Mouse (Mus musculus): Measurements from ENCODE around the gene Sdk2.

Sdk2 gene

GRCm38 (mm10) chr11:113760476-113760875, 306.4 kb downstream of the Sdk2 start:
- no peak for DNase-seq

GRCm38 (mm10) chr11:113758851-113759250, 308.0 kb downstream of the Sdk2 start:
- no peak for DNase-seq

DNA sequence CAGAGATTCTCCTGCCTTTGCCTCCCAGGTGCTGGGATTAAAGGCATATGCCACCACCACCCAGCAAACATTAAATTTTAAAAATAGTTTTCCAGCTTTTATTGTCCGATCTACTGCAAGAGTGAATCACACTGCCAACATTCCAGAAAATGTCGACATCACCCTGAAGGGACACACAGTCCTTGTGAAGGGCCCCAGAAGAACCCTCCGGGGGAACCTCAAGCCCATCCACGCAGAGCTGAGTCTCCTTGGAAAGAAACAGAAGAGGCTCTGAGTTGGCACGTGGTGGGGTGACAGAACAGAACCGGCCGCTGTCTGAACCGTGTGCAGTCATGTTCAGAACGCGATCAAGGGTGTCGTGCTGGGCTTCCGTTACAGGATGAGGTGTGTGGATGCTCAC, 310.3 kb downstream of the Sdk2 start:
- DNase-seq: no peak

GRCm38 (mm10) chr11:113755878-113756277, 311.0 kb downstream of the Sdk2 start:
- no peak for DNase-seq

- no peak for DNase-seq
Measured at GRCm38 (mm10) chr11:113754845-113755244, 312.0 kb downstream of the Sdk2 start.

DNA sequence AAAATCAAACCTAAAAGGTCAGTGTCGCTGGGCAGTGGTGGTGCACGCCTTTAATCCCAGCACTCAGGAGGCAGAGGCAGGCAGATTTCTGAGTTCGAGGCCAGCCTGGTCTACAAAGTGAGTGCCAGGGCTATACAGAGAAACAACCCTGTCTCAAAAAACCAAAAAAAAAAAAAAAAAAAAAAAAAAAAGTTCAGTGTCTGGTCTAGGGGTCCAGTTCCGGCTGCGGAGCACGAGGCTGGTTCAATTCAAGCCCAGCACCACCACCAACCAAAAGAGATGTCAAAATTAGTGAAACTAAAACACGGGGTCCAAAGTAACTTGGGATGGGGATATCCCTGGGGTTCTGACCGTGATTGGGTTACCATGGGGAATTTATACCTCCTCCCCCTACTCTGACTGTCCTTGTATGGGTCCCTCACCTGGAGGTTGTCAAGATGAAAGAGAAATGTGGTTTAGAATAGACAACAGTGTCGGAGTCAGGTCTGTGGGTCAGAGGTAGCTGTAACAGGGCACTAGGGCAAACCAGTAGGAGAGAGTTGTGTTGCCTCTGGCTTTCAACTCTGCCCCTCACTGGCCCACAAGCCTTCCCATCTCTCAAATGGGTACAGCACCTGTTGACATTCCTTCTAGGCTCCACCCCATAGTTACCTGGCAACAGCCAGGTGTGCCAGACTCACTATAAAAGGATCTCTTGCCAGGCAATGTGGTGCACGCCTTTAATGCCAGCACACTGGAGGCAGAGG, 314.0 kb downstream of the Sdk2 start:
- no peak for DNase-seq

GRCm38 (mm10) chr11:113752158-113752661, 314.6 kb downstream of the Sdk2 start:
- no peak for DNase-seq

- peak; percentile 92 for DNase-seq
Measured at GRCm38 (mm10) chr11:113751484-113752084, 315.3 kb downstream of the Sdk2 start, which contains the start of gene Cdc42ep4. Cdc42ep4 (minus strand) TSS chr11:113751881.

GRCm38 (mm10) chr11:113750571-113751483, 316.0 kb downstream of the Sdk2 start:
- peak; percentile 79 for DNase-seq

GRCm38 (mm10) chr11:113749749-113750351, 317.0 kb downstream of the Sdk2 start:
- DNase-seq: peak; percentile 40

- peak; percentile 68 for DNase-seq
Measured at GRCm38 (mm10) chr11:113748797-113749521, 317.9 kb downstream of the Sdk2 start.

- DNase-seq: no peak
Measured at GRCm38 (mm10) chr11:113747725-113748380, 319.0 kb downstream of the Sdk2 start.

- peak; percentile 79 for DNase-seq
Measured at GRCm38 (mm10) chr11:113747056-113747455, 319.8 kb downstream of the Sdk2 start.

DNA sequence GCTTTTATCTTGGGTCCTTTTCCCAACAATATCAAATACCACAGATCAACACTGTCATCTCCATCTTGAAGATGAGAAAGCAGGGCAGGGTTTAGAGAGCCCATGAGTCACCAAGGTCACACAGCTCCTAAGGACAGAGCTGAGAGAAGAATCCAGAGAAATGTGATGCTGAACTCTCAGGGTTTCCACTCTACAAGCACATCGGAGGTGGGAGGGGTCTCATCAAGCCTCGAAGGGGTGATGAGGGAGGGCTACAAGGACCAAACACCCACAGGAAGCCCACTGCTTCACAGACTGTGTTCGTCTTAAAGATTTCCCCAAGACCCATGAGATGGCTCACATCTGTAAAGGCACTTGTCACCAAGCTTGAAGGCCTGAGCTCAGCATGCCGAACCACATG, 320.9 kb downstream of the Sdk2 start:
- DNase-seq: no peak

GRCm38 (mm10) chr11:113742998-113743397, 323.8 kb downstream of the Sdk2 start:
- DNase-seq: no peak

DNA sequence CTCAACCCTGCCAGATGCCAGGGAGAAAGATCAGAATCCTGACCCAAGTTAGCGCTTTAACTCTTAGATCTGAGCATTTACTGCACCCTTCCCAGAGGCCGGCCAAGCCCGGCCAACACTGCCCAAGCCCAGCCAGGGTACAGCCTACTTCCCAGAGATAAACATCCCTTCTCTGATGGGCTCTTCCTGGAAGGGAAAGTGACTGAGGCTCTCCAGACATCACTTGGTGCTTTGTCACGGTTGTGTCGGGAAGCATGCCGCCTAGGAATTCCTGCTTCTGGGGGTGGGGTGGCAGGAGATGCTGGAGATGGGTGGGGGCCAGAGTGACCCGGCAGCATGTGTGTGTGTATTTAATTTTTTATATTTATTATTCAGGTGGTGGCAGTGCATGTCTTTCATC, 326.7 kb downstream of the Sdk2 start:
- DNase-seq: peak; percentile 38

DNA sequence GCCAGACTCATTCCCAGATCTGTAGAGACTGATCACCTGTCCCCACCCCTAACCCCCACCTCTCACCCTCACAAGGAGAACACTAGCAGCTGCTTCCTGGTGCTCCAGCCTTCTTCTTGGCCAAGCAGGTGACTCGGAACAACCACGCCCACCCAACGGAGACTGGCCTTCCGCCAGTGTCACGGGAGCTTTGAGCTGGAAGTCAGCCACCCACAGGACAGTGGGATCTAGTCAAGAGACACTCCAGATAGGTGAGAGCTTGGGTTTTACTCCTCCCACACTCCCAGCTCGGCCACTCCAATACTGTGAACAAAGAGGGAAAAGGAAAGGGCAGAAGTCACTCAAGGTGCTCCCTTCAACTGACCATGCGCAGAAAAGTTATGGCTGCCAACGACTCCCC, 327.6 kb downstream of the Sdk2 start:
- peak; percentile 79 for DNase-seq

DNA sequence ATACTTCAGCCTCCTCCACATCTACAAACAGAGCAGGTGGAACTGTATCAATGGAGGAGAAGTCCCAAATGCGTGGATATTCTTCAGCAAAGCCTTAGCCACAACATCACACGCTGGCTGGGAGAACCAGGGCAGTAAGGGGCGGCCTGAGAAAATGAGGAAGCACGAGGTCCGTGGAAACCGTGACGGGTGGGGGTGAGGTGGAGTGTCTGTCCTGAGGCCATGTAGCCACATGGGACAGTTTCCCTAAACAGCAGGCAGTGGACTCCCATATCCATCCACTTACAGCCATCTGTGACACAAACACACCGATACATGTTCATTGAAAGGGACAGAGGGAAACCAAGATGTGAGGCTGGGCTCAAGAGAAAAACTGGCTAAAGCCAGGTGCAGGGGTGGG, 328.9 kb downstream of the Sdk2 start:
- DNase-seq: no peak

DNA sequence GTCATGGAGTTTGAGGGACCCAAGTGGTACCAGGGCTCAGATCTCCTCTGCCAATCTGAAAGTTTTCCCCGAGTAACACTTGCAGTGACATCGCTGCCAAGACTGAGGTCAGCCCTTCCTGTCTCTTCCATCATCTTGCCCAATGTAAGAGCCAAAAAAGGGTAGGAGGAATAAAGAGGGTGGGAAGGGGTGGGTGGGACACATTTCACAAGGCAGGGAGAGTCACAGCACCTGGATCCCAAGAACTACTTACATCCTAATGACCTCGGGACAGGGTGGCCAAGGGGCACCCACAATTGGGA, 329.3 kb downstream of the Sdk2 start:
- peak; percentile 15 for DNase-seq

DNA sequence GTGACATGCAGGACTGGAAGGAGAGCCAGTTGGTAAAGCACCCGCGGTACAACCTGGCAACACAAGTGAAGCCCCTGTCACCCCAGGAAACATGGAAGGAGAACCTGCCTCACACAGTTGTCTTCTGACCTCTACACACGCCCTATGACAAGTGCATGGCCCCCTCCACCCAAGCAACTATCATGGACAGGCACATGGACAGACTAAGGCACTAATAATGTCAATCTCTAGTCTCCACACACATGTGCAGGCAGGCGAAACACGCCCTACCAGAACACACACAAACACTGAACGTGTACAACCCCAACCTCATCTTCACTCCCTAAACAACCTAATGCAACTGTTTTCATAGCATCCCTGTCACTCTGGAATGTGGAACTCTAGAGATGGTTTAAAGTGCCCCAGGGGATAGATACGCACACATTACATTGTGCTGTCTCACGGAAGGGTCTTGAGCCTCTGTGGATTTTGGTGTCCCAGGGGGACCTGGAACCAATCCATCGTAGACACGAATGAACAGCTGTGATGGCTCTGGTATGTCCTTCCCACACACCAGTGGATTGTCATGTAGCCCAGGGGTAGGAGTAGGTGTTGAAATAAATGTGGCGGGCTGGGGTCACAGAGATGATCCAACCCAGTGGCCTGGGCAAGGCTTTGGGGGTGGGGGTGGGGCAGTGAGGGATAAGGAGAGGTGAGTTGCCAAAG, 329.8 kb downstream of the Sdk2 start:
- DNase-seq: no peak

DNA sequence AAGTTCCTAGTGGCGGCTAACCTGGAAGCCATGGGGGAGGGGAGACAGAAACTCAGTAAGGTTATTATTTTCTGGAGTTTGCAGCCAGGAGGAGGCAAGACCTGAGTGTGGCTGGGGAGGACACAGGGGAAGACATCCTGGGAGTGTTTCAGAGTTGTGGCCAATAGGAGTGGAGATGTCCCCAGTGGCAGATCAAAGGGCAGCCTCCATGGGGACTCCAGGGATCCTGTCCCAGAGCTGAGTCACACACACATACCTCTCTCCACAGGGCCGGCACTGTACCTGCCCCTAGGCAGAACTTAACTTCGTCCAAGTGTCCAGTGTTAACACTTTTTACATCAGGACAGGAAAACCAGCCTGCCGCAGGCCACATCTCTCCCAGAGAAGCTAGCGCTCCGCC, 331.7 kb downstream of the Sdk2 start:
- peak; percentile 44 for DNase-seq
